Mouse (Mus musculus): Measurements from ENCODE around the gene Aqp11.

The Aqp11 gene

GRCm38 (mm10) chr7:97737638-97738456 is at the start of gene Aqp11:
TSS of gene Aqp11 (minus strand) at chr7:97738289.
- DNase-seq (ENCODE audit: low read depth), result peak; percentile 81

GRCm38 (mm10) chr7:97783523-97783922 is 45.4 kb upstream of the Aqp11 start:
- DNase-seq (ENCODE audit: low read depth), result no peak

GRCm38 (mm10) chr7:97781496-97781895 is 43.4 kb upstream of the Aqp11 start:
- no peak for DNase-seq (ENCODE audit: low read depth)

GRCm38 (mm10) chr7:97780815-97781214 is 42.7 kb upstream of the Aqp11 start:
- no peak for DNase-seq (ENCODE audit: low read depth)

GRCm38 (mm10) chr7:97780222-97780621 is 42.1 kb upstream of the Aqp11 start:
- DNase-seq (ENCODE audit: low read depth), result no peak

- DNase-seq (ENCODE audit: low read depth), result no peak
These were observed 39.1 kb upstream of the Aqp11 start for GRCm38 (mm10) chr7:97777191-97777590.

GRCm38 (mm10) chr7:97775923-97776322 is 37.8 kb upstream of the Aqp11 start:
- DNase-seq (ENCODE audit: low read depth), result peak; percentile 14

GRCm38 (mm10) chr7:97775380-97775779 is 37.3 kb upstream of the Aqp11 start:
- peak; percentile 62 for DNase-seq (ENCODE audit: low read depth)

- peak; percentile 52 for DNase-seq (ENCODE audit: low read depth)
These were observed 32.9 kb upstream of the Aqp11 start for GRCm38 (mm10) chr7:97770841-97771620.

GRCm38 (mm10) chr7:97769020-97769419 is 30.9 kb upstream of the Aqp11 start:
- no peak for DNase-seq (ENCODE audit: low read depth)

- no peak for DNase-seq (ENCODE audit: low read depth)
These were observed 29.8 kb upstream of the Aqp11 start for GRCm38 (mm10) chr7:97767841-97768240.

- peak; percentile 66 for DNase-seq (ENCODE audit: low read depth)
These were observed 28.5 kb upstream of the Aqp11 start for GRCm38 (mm10) chr7:97766406-97767166.

- no peak for DNase-seq (ENCODE audit: low read depth)
These were observed 27.9 kb upstream of the Aqp11 start for GRCm38 (mm10) chr7:97765963-97766347.

GRCm38 (mm10) chr7:97765181-97765962 is 27.3 kb upstream of the Aqp11 start:
- DNase-seq (ENCODE audit: low read depth), result peak; percentile 84

- DNase-seq (ENCODE audit: low read depth), result no peak
These were observed 26.5 kb upstream of the Aqp11 start for GRCm38 (mm10) chr7:97764591-97764990.

- DNase-seq (ENCODE audit: low read depth), result no peak
These were observed 19.1 kb upstream of the Aqp11 start for GRCm38 (mm10) chr7:97756967-97757881.

- DNase-seq (ENCODE audit: low read depth), result no peak
These were observed 11.4 kb upstream of the Aqp11 start for GRCm38 (mm10) chr7:97749207-97750190.

GRCm38 (mm10) chr7:97748527-97749206 is 10.6 kb upstream of the Aqp11 start:
- peak; percentile 59 for DNase-seq (ENCODE audit: low read depth)
